Mouse (Mus musculus): ENCODE results near the gene Hoxa5. TPM values are rescaled to one million over a fixed set of nuclear protein-coding genes. Genes with fewer than 3 reads are reported as not detected.

Gene Hoxa5
- not detected for total RNA-seq (2021)

DNA sequence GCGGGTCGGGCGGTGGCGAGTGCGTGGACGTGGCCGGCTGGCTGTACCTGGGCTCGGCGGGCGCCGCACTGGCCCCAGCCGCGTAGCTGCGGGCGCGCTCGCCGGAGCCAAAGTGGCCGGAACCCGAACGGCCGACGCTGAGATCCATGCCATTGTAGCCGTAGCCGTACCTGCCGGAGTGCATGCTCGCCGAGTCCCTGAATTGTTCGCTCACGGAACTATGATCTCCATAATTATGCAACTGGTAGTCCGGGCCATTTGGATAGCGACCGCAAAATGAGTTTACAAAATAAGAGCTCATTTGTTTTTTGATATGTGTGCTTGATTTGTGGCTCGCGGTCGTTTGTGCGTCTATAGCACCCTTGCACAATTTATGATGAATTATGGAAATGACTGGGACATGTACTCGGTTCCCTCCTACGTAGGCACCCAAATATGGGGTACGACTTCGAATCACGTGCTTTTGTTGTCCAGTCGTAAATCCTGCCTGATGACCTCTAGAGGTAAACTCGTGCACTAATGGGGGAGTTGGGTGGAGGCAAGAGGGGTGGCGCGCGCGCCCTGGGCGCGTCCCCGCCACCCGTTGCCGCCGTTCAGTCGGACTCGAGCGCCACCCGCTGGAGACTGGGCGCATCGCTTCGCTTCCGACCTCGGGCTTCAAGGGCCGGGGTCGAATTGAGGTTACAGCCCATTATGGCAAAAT, at the start of gene Hoxa5:
Gene Hoxa5, minus strand, starts transcription at position 538 of the 703 bp plus-strand sequence.
- intact Hi-C loops (cut with DNase I), result loop anchor here (5.0 kb wide), 1 partner anchor 42 kb away; the partner anchor contains the start of gene Hoxa2
- no peak for DNase-seq (ENCODE audit: low spot score in 2 of 2)

DNA sequence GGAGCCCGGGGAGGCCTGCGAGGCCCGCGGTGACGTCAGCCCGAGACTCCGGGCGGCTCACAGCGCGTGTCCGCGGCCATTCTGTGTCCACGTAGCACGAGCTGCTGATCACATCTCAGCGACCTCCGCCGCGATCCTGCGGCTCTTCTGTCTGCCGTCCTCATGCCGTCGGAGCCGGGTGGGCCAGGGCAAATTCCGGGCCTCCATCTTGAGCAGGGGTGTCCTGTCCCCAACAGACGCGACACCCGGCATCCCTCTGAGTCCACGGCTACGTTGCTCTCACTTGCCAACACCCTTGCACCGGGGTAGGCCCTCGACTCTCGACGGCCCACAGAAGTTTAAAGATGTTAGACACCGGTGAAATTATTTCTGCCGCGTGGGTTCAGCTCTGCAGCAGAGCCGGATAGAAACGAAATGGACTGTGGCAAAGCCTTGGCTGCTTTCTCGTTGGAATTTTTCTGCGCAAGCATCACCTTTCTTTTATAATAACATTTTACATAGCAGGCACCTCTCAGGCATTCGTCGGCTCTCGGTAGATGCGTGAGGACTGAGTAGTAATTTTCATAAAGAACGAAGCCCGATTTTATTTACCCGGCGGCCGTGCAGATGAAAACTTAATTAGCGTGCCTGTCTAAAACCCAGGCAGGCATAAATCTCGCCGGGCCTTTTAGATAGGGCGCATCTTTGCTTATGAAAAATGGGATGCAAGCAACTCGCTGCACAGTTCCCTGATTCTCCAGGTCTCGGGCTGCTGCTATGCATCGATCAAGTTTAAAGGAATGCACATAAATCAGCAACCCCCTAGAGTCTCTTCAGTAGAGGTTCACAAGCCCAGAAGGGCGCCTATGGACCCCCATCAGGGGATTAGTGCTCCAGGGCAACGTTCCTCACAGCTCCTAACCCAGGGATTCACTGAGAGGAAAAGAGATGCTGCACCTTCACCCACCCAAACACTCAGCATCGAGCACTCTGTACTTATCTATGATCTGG, 49.4 kb upstream of the Hoxa5 start:
- intact Hi-C loops (cut with DNase I), result no loop called here

GRCm38 (mm10) chr6:52252775-52253376, 48.5 kb upstream of the Hoxa5 start:
- no peak for DNase-seq (ENCODE audit: low spot score in 2 of 2)
- intact Hi-C loops (cut with DNase I), result no loop called here

More for the DNA sequence above, 49.4 kb upstream of the Hoxa5 start:
- no peak for DNase-seq (ENCODE audit: low spot score in 2 of 2)

GRCm38 (mm10) chr6:52252016-52252774, 47.8 kb upstream of the Hoxa5 start:
- DNase-seq (ENCODE audit: low spot score in 2 of 2), result no peak
- intact Hi-C loops (cut with DNase I), result no loop called here

DNA sequence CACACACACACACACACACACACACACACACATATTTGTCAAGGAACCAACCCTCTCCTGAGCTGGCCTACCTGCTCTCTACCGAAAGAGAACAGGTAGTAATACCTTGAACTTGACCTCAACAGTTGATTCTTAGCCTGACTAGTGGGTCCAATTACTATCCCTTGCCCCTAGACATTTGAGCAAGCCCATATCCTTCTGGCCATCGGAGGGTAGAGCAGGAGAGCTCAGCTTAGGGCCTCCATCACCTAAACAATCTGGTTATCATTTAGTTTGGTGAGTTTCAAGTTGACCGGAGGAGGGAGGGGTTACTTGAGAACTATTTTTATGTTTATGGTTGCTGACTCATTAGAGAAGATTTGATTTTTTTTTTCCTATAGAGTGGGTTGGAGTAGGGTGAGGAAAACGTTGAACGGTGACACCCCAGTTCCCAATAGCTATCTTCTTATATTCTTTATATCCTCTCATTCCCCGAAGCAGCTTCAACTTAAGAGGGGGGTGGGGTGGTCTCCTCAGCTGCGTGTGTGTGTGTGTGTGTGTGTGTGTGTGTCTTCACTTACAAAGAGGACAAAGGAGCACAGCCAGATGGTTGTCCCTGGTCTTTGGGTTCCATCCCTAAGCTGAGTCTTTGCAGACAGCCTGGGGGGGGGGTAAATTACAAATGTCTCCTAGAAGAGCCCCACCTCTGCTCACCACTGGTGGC, 46.9 kb upstream of the Hoxa5 start:
- intact Hi-C loops (cut with DNase I), result no loop called here
- DNase-seq (ENCODE audit: low spot score in 2 of 2), result no peak

- intact Hi-C loops (cut with DNase I), result no loop called here
- DNase-seq (ENCODE audit: low spot score in 2 of 2), result no peak
These were observed 45.4 kb upstream of the Hoxa5 start for GRCm38 (mm10) chr6:52249826-52250225.

GRCm38 (mm10) chr6:52249415-52249738, 45.0 kb upstream of the Hoxa5 start:
- intact Hi-C loops (cut with DNase I), result no loop called here
- DNase-seq (ENCODE audit: low spot score in 2 of 2), result no peak

GRCm38 (mm10) chr6:52248638-52249414, 44.4 kb upstream of the Hoxa5 start:
- no peak for DNase-seq (ENCODE audit: low spot score in 2 of 2)
- intact Hi-C loops (cut with DNase I), result no loop called here

DNA sequence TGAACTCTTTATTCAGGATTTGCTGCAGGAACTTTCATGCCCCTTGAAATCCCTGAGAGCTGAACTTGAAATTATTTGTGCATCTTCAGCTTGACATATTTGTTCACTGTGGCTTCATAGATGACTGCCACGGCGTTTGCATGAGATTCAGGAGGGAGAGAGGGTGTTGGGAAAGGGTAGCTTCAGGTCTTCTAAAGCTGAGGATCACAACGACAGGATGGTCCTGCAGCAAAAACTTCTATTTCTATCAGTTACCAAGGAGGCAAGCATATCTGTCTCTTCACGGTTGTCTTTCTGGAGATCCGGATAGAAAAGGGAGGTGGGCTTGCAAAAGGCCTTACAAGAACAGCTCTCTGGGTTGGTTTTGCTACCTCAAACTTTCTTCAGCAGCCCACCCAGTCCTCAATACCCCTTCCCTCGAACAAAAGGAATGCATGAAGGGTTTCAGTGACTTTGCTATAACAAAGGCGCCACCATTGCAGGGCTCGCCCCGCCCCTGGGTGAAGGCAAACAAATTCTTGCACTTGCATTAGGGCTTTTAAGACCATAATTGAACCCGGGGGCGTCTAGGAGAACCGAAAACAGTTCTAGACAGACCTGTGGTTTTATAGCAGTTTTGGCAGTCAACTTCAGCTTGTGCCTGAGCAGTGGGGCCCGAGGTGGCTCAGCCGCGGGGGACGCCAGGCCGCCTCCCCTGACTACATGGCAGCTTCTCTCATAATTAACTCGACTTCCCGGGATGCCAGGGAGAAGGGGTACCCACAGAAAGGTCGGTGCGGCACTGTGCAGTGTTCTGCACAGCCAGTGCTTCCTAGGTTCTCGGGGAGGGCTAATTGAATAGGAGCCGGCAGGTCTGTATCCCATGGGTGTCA, 43.6 kb upstream of the Hoxa5 start:
- intact Hi-C loops (cut with DNase I), result no loop called here
- DNase-seq (ENCODE audit: low spot score in 2 of 2), result no peak

GRCm38 (mm10) chr6:52246916-52247315, 42.5 kb upstream of the Hoxa5 start:
- no peak for DNase-seq (ENCODE audit: low spot score in 2 of 2)
- intact Hi-C loops (cut with DNase I), result no loop called here

- intact Hi-C loops (cut with DNase I), result no loop called here
- DNase-seq (ENCODE audit: low spot score in 2 of 2), result no peak
These were observed 42.0 kb upstream of the Hoxa5 start for GRCm38 (mm10) chr6:52246403-52246803.

DNA sequence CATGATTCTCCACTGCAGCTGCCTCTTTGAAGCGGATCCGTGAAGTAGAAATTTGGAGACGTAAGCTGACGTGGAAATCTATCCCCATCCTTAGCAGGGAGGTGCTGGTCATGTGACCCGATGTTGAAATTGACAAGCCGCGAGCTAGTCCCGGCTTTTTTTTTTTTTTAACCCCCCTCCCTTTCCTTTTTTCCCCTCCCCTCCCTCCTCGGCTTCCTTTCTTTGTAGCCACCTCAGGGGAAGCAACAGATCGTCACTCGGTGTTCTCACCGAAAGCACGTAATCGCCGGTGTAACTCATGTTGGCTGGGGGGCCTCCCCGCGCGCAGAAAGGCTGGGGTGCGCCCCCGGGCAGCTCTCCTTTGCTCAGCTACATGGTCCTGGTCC, 41.4 kb upstream of the Hoxa5 start, which contains the start of gene Hoxa11:
Gene Hoxa11, minus strand, starts transcription at position 54 of the 386 bp plus-strand sequence.
- no peak for DNase-seq (ENCODE audit: low spot score in 2 of 2)
- intact Hi-C loops (cut with DNase I), result no loop called here

DNA sequence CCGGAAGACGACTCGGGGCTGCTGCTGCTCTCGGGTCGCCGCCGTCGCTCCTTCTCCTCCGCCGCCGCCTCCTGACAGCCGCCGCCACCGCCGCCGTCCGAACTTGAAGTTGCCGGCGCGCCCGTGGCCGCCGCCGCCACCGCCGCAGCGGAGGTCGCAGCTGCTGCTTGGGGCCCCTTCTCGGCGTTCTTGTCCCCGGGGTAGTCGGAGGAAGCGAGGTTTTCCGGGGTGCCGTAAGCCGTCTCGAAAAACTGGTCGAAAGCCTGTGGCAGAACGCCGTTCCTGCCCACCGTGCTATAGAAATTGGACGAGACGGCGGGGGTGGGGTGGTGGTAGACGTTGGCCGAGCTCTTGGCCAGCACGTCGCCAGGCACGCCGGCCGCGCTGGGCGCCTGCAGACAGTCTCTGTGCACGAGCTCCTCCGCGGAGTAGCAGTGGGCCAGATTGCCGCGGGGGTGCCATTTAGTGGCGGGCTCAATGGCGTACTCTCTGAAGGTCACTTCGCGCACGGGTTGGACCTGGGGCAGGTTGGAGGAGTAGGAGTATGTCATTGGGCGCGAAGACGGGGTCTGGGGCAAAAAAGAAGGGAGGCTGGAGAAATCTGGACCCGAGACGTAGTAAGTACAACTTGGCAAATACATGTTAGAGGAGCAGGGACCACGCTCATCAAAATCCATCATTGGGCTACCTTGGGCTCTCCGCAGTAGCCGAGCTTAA, 40.8 kb upstream of the Hoxa5 start:
- intact Hi-C loops (cut with DNase I), result no loop called here
- DNase-seq (ENCODE audit: low spot score in 2 of 2), result no peak

DNA sequence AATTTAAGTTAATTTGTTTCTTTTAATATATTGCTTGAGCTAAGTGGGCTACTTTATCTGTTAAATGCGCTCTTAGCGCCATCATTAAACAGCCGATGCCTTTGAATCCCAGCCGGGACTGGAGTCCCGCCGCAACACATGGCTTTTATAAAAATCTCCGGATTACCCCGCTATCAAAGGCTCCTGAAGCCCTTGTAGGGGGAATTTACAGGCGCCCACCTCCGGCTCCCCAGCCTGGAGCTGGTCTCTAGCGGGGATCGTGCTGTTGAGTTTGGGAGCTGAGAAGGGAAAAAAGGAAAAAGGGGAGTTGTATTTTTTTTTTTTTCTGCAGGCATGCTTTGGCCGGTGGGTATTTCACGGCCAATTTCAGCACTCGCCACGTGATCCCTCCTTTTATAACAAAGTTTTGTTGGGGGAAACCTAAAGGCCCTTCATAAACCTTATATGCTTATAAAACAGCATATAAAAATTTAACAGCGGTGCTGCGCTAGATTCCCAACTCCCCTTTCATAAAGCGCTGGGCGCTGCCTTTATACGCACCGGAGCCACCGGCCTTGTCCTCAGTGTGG, 40.2 kb upstream of the Hoxa5 start:
- intact Hi-C loops (cut with DNase I), result no loop called here
- no peak for DNase-seq (ENCODE audit: low spot score in 2 of 2)

DNA sequence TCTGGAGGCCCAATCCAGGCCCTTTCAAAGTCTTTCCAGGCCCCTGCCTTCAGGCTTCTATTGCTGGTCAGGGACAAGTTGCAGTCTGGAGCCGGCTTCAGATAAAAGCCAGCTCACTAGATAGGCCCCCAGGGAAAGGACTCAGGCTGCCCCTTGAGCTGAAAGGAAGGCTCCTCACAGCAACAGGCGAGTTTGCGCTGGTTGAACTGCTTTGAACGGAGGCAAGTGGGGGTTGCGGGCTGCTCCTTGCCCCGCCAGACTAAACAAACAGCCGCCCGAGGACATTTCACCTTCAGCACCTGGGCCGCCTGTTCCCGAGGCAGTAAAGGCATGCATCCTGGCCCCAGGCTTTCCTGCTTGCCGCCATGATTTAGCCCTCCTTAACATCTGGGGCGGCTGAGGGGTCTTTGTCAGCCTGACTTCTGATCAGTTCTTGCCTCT, 39.3 kb upstream of the Hoxa5 start:
- intact Hi-C loops (cut with DNase I), result no loop called here
- DNase-seq (ENCODE audit: low spot score in 2 of 2), result no peak

DNA sequence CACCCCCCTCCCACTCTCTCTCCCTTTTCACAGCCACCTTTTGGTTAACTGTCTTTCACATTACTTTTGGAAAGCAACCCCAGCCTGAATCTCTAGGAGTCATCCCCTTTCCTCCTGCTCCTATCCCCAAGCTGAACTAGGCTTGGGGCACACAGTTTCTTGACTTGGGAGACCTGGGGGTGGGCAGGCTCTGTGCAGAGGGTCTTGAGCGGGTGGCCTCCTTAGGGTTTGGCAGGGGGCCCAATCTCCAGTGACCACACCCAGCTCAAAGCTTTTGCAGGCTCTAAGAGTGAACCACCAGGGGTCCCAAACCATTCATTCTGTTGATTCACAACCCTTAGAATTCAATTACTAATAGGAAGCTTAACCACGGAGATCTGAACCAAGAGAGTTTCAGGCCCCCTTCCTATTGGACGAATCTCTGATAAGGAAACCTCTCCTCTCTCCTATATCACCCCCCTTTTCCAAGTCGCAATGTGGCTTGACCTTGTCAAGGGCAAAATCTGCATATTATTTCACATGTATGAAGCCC, 38.5 kb upstream of the Hoxa5 start:
- intact Hi-C loops (cut with DNase I), result no loop called here
- DNase-seq (ENCODE audit: low spot score in 2 of 2), result no peak
